Mouse (Mus musculus): ENCODE results near the gene Spryd3.

DNA sequence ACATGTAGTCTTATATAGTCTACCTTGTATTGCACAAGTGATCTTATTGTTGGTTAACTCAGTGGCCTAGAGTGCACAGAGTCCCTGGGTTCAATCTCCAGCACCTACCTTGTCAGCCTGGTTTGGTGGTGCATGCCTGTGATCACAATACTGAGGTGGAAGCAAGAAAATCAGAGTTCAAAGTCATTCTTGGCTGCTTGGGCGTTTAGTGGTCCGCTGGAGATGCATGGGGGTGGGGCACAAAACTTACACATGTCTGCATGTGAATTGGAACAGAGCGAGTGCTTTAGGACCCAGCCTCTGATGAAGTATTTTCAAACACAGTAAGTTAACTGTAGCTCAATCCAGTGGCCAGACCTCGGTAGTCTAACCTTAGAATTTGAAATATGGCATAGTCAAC, 56.8 kb downstream of the Spryd3 start:
- TF ChIP-seq CTCF (IDR thresholded peaks at IDR 0.05; ENCODE audit: insufficient read depth, low read length) (no peak), POLR2A (IDR thresholded peaks at IDR 0.05; ENCODE audit: borderline replicate concordance, extremely low read depth, low read depth, low read length) (no peak)
